Mouse (Mus musculus): ENCODE results near the gene Tpgs1. TPM values are rescaled to one million over a fixed set of nuclear protein-coding genes. Genes with fewer than 3 reads are reported as not detected.

Tpgs1 gene
- total and polyA plus RNA-seq, 2 experiments from 2014 or later, result 64.2 to 128 TPM

- Histone ChIP-seq H3K36me3 (ENCODE audit: insufficient read depth) (no peaks in the 10 kb centered on the region), H3K27ac (ENCODE audit: low read depth, low read length) (no peak overlapping the region), H3K9ac (no peak overlapping the region), H3K9me3 (ENCODE audit: low read length) (no peaks in the 10 kb centered on the region), H3K27me3 (ENCODE audit: insufficient read depth, low read length) (no peaks in the 10 kb centered on the region), H3K4me2 (ENCODE audit: low read depth) (no peak overlapping the region), H3K4me1 (ENCODE audit: insufficient read depth) (peaks cover 8% of the 10 kb centered on the region; the same call in 1 of the 2 replicates), H3K4me3 (ENCODE audit: low read depth, low read length) (no peak overlapping the region)
- WGBS, result 86% methylated on average over 17 of the region's 17 CpGs
- no peak for ATAC-seq
- DNase-seq, result no peak
- no peak for TF ChIP-seq CTCF (IDR thresholded peaks at IDR 0.05; ENCODE audit: low read depth)
These were observed 36.0 kb upstream of the Tpgs1 start for GRCm38 (mm10) chr10:79633006-79633777.

DNA sequence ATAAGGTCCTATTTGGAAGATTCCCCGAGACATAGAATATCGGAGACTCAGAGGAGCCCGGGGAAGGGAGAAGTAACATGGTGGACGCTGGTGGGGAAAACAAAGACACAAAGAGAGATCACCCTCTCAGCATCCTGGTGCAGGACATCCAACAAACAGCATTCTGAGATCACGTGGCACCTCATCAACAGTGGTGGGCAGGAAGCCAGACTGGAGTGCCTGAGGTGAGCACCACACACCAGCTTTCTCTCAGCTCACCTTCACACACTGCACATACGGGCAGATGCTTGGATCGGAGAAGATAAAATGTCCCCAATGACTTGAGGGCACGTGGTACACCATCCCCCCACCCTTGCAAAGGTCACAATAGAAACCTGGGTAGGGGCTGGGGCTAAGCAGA, 32.9 kb upstream of the Tpgs1 start:
- Histone ChIP-seq H3K27ac (ENCODE audit: low read depth, low read length) (peak overlapping the region; percentile 29; the same call in 1 of the 2 replicates), H3K9me3 (ENCODE audit: low read length) (no peaks in the 10 kb centered on the region), H3K27me3 (ENCODE audit: insufficient read depth, low read length) (no peaks in the 10 kb centered on the region), H3K36me3 (ENCODE audit: insufficient read depth) (no peaks in the 10 kb centered on the region), H3K9ac (no peak overlapping the region), H3K4me3 (ENCODE audit: low read depth, low read length) (no peak overlapping the region; the same call in 1 of the 2 replicates), H3K4me1 (ENCODE audit: insufficient read depth) (peaks cover 16% of the 10 kb centered on the region; the same call in 1 of the 2 replicates), H3K4me2 (ENCODE audit: low read depth) (peak overlapping the region; percentile 79)
- no peak for TF ChIP-seq CTCF (IDR thresholded peaks at IDR 0.05; ENCODE audit: low read depth)
- DNase-seq, result no peak
- 76% methylated on average over 8 of the region's 8 CpGs for WGBS
- ATAC-seq, result no peak

DNA sequence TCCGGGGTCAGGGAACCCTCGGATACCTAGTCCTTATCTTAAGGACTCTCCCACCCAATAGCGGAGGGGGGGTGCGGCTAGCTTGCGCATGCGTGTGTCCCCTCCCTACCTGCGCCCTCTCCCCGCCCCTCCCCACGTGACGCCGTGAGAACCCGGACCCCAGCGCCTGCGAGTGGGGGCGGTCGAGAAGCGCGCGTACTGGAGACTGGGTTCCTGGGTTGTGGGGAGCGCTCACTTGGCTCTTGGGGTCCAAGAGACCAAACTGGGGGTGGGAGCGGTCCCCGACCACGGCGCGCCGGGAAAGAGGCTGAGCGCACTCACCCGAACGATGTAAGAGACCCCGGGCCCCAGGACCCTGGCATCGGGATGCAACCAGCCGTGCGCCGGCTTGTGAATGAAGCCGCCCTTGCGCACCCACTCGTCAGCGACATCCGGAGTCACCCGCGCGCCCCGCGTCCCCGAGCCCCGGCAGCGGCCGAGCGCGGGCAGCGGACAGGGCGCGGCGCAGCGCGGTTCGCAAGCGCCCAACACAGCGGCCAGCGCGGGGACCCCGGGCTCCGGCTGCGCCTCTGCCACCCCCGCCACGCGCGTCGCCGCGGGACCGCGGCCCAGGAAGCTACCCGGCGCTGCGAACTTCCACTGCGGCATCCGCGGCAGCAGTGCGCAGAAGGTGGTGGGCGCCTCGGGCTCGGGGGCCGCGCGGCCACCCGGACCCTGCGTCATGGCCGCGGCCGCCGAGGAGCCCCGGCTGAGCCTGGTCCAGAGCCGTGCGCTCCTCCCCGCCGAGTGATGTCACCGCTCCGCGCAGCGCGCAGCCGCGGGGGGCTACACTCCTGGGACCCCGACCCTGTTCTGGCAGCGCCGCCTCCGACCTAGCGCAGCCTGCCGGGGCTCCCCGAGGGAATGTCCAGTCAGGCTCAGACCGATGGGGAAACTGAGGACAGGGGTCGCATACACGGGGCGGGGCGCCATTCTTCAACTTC, 31.8 kb upstream of the Tpgs1 start, which contains the start of gene Shc2:
Gene Shc2 (minus strand): TSS at position 791 of the 983 bp plus-strand sequence.
- Histone ChIP-seq H3K9ac (peak within 1 kb of the TSS; percentile 82), H3K4me2 (ENCODE audit: low read depth) (peak within 1 kb of the TSS; percentile 79), H3K9me3 (ENCODE audit: low read length) (no peaks in the 10 kb centered on the region), H3K36me3 (ENCODE audit: insufficient read depth) (no peaks in the 10 kb centered on the region), H3K27me3 (ENCODE audit: insufficient read depth, low read length) (no peaks in the 10 kb centered on the region), H3K4me3 (ENCODE audit: low read depth, low read length) (peak within 1 kb of the TSS; percentile 76), H3K4me1 (ENCODE audit: insufficient read depth) (peaks cover 16% of the 10 kb centered on the region; the same call in 1 of the 2 replicates), H3K27ac (ENCODE audit: low read depth, low read length) (peak within 1 kb of the TSS; percentile 92)
- 3% methylated on average over 91 of the region's 116 CpGs for WGBS
- peak; percentile 91 for ATAC-seq
- DNase-seq, result peak; percentile 91
- TF ChIP-seq CTCF (IDR thresholded peaks at IDR 0.05; ENCODE audit: low read depth), result 0 out of 2 replicates have a peak, but pooled peaks have one; percentile 8

DNA sequence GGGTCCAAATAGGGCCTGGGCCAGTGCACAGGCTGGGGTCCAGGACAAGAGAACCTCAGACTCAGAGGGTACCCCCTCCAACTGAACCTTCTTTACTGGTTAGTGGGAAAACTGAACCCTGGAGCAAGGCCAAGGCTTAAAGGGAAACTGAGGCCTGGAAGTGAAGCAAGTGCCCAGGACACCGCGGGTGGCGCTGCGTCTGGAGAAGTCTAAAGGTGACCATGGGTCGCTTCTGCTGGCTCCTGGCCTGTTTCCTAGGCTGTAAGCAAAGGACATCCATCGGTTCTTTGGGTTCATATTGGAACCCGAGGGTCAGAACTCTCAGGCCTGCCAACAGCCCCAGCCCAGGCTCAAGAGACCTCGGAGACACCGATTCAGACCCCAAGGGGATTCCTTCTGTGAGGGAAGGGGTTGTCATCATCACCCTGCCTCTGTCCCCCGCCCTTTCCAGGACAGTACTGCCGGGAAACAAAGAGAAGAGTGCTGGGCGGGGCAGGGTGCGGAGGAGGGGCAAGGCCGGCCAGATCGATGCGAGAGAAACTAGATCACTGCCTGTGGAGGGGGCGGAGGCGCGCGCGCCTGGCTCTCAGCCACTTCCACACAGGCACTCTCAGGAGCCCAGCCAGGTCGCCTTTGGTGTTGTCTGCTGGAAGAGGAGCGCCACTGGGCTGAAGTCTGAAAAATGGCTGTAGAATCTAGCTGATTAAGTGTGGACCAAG, 30.5 kb upstream of the Tpgs1 start:
- Histone ChIP-seq H3K9ac (peak overlapping the region; percentile 82; the same call in 1 of the 2 replicates), H3K4me3 (ENCODE audit: low read depth, low read length) (peak overlapping the region; percentile 76; the same call in 1 of the 2 replicates), H3K9me3 (ENCODE audit: low read length) (no peaks in the 10 kb centered on the region), H3K4me1 (ENCODE audit: insufficient read depth) (peaks cover 16% of the 10 kb centered on the region; the same call in 1 of the 2 replicates), H3K27me3 (ENCODE audit: insufficient read depth, low read length) (no peaks in the 10 kb centered on the region), H3K27ac (ENCODE audit: low read depth, low read length) (no peak overlapping the region), H3K36me3 (ENCODE audit: insufficient read depth) (no peaks in the 10 kb centered on the region), H3K4me2 (ENCODE audit: low read depth) (peak overlapping the region; percentile 79)
- TF ChIP-seq CTCF (IDR thresholded peaks at IDR 0.05; ENCODE audit: low read depth), result no peak
- DNase-seq, result no peak
- no peak for ATAC-seq
- WGBS, result 5% methylated on average over 23 of the region's 23 CpGs

DNA sequence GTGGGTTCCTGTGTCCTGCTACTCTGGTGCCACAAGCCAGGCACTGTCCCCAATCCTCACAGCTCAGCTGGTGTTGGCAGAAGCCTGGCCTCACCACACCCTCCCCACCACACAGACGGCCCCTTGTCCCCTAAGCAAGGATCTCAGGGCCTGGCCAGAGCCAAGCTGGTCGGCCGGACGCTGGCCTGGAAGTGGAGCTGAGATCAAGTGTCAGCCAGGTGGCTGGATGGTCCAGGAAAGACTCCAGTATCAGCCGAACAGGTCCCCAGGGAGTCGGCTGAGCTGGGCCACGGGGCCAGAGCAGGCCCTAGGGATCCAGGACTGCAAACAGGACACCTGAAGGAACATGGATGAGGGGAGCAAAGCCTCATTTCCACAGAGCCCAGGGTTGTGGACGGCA, 23.5 kb upstream of the Tpgs1 start, which contains the start of gene Odf3l2:
Gene Odf3l2 (minus strand): TSS at position 28 of the 400 bp plus-strand sequence.
- no peaks in the 10 kb centered on the region for H3K9me3 ChIP-seq (ENCODE audit: low read length)
- 79% methylated on average over 8 of the region's 8 CpGs for WGBS
- no peak within 1 kb of the TSS for H3K4me2 ChIP-seq (ENCODE audit: low read depth)
- H3K36me3 ChIP-seq (ENCODE audit: insufficient read depth), result no peaks in the 10 kb centered on the region
- no peak for TF ChIP-seq CTCF (IDR thresholded peaks at IDR 0.05; ENCODE audit: low read depth)
- no peak for ATAC-seq
- no peaks in the 10 kb centered on the region for H3K27me3 ChIP-seq (ENCODE audit: insufficient read depth, low read length)
- H3K4me1 ChIP-seq (ENCODE audit: insufficient read depth), result no peaks in the 10 kb centered on the region
- H3K9ac ChIP-seq, result no peak within 1 kb of the TSS
- no peak for DNase-seq
- H3K27ac ChIP-seq (ENCODE audit: low read depth, low read length), result no peak within 1 kb of the TSS
- no peak within 1 kb of the TSS for H3K4me3 ChIP-seq (ENCODE audit: low read depth, low read length)

DNA sequence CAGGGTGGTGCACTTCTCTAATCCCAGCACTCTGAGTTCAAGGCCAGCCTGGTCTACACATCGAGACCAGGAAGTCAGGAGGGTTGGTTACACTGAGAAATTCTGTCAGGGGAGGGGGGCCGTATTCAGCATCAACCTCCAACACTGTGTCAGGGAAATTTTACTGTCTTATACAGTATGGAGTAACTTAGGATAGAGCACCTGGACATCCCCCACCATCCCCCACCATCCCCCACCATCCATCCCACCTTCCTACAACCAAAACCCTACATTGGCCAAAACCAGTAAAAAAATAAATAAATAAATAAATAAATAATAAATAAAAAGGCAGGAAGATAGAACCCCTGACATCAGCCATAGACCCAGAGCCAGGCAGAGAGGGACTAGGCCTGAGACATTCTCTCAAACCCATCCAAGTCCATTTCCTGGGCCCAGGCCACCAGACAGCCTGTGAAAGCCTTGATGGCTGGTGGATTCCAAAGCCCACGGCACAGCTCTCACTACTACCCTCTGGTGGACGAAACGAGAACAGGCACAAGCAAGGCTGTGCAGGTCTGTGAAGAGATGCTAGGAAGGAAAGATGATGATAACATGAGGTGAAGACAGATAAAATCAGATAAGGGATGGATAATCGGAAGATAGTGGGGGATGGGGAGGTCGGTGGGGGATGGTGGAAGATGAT, 20.0 kb upstream of the Tpgs1 start:
- 0 out of 2 replicates have a peak, but pooled peaks cover 2% of the 10 kb centered on the region for H3K4me1 ChIP-seq (ENCODE audit: insufficient read depth)
- no peak overlapping the region for H3K9ac ChIP-seq
- no peaks in the 10 kb centered on the region for H3K9me3 ChIP-seq (ENCODE audit: low read length)
- no peaks in the 10 kb centered on the region for H3K27me3 ChIP-seq (ENCODE audit: insufficient read depth, low read length)
- no peak overlapping the region for H3K4me2 ChIP-seq (ENCODE audit: low read depth)
- no peaks in the 10 kb centered on the region for H3K36me3 ChIP-seq (ENCODE audit: insufficient read depth)
- H3K27ac ChIP-seq (ENCODE audit: low read depth, low read length), result no peak overlapping the region
- ATAC-seq, result peak; percentile 70
- WGBS, result 30% methylated on average over 7 of the region's 7 CpGs
- TF ChIP-seq CTCF (IDR thresholded peaks at IDR 0.05; ENCODE audit: low read depth), result peak; percentile 96
- no peak overlapping the region for H3K4me3 ChIP-seq (ENCODE audit: low read depth, low read length)
- DNase-seq, result peak; percentile 88

Data from forebrain, postnatal 0 days (tissue).